Mouse (Mus musculus) CH12.LX (cell line): ENCODE measurements at regions not wholly inside any gene's neighbourhood (a gene's known extent, or its start where the extent isn't known, plus 50 kb on each side); places are given as distances from the start of the nearest gene placed in this dataset.

Source experiments
- DNase-seq: peaks from one replicate; pipeline ENCODE4 v3.0.0-alpha.2; 2013; ENCODE audit errors: extremely low read depth
- H3K27ac ChIP-seq: 2 replicates; pipeline ENCODE4 v1.5.1; 2012; ENCODE audit warnings: low read depth, mild to moderate bottlenecking, control low read depth, moderate library complexity; ENCODE audit not compliant: insufficient read depth
- H3K27me3 ChIP-seq: replicated peaks from 2 replicates; pipeline ENCODE3; 2012; ENCODE audit warnings: inconsistent platforms
- H3K36me3 ChIP-seq, 2 experiments: replicated peaks in 1 of 2; 2 replicates each; pipeline versions ENCODE3 to v1.6.1; 2012; ENCODE audit warnings: inconsistent platforms in 1 of 2, low read length in 1 of 2, mild to moderate bottlenecking in 1 of 2, mixed read lengths in 1 of 2, moderate library complexity in 1 of 2; ENCODE audit not compliant: control insufficient read depth in 1 of 2, insufficient read depth in 1 of 2
- H3K4me1 ChIP-seq, 2 experiments: 2 replicates each; pipeline ENCODE4 v1.6.1; 2012; ENCODE audit warnings: inconsistent platforms in 1 of 2, moderate library complexity in 1 of 2; ENCODE audit not compliant: insufficient read depth in 2 of 2, control insufficient read depth in 1 of 2
- H3K4me2 ChIP-seq: 2 replicates; pipeline ENCODE4 v1.6.1; 2012; ENCODE audit warnings: low read depth, mild to moderate bottlenecking, control low read depth; ENCODE audit not compliant: poor library complexity, insufficient read depth, severe bottlenecking
- H3K4me3 ChIP-seq, 3 experiments: fragments of 150-350 bp in 1 of 3; sonication (generic) in 1 of 3; replicated peaks in 1 of 3; 2 replicates each; pipeline versions ENCODE3 to v1.5.1; 2011 to 2012; ENCODE audit warnings: low read depth in 2 of 3, low read length in 2 of 3, mild to moderate bottlenecking in 2 of 3, moderate library complexity in 2 of 3, control low read depth in 1 of 3, improper control_type of control experiment in 1 of 3, inconsistent platforms in 1 of 3, mixed read lengths in 1 of 3; ENCODE audit not compliant: poor library complexity in 1 of 3
- H3K79me2 ChIP-seq: replicated peaks from 2 replicates; pipeline ENCODE4 v1.6.1; 2012; ENCODE audit warnings: mild to moderate bottlenecking, moderate library complexity; ENCODE audit not compliant: control insufficient read depth, poor library complexity, insufficient read depth, severe bottlenecking; ENCODE audit errors: extremely low read depth
- H3K9ac ChIP-seq: 2 replicates; pipeline ENCODE4 v1.6.1; 2012; ENCODE audit warnings: low read depth, mild to moderate bottlenecking, control low read depth, moderate library complexity; ENCODE audit not compliant: insufficient read depth
- H3K9me3 ChIP-seq: replicated peaks from 2 replicates; pipeline ENCODE3; 2012; ENCODE audit warnings: low read length, inconsistent platforms, mixed read lengths
- BHLHE40 ChIP-seq: IDR thresholded peaks from 2 replicates; pipeline ENCODE4 v1.6.1; 2011; ENCODE audit warnings: mild to moderate bottlenecking, low read depth, low read length, improper control_type of control experiment
- CHD2 ChIP-seq: IDR thresholded peaks from 2 replicates; pipeline ENCODE4 v1.6.1; 2011; ENCODE audit warnings: low read length, improper control_type of control experiment
- CTCF ChIP-seq, 2 experiments: IDR thresholded peaks in 1 of 2; conservative IDR thresholded peaks in 1 of 2; 2 replicates each; pipeline ENCODE4 v1.5.1; 2011 to 2012; ENCODE audit warnings: low read depth in 2 of 2, low read length in 2 of 2, improper control_type of control experiment in 1 of 2, inconsistent platforms in 1 of 2, mild to moderate bottlenecking in 1 of 2, moderate library complexity in 1 of 2
- ELF1 ChIP-seq: IDR thresholded peaks from 2 replicates; pipeline ENCODE4 v1.6.1; 2014; ENCODE audit warnings: low read depth, mild to moderate bottlenecking, inconsistent platforms, low read length, improper control_type of control experiment
- HCFC1 ChIP-seq: IDR thresholded peaks from 2 replicates; pipeline ENCODE4 v1.6.1; 2012; ENCODE audit warnings: low read depth, mild to moderate bottlenecking, inconsistent platforms, low read length, improper control_type of control experiment
- JUN ChIP-seq: IDR thresholded peaks from 2 replicates; pipeline ENCODE4 v1.6.1; 2011; ENCODE audit warnings: low read depth, mild to moderate bottlenecking, low read length, improper control_type of control experiment, moderate library complexity; ENCODE audit not compliant: insufficient read depth
- JUND ChIP-seq: conservative IDR thresholded peaks from 2 replicates; pipeline ENCODE4 v1.6.1; 2011; ENCODE audit warnings: low read depth, low read length, improper control_type of control experiment
- KAT2A ChIP-seq: IDR thresholded peaks from 2 replicates; pipeline ENCODE4 v1.6.1; 2012; ENCODE audit warnings: low read length, improper control_type of control experiment, inconsistent platforms; ENCODE audit not compliant: insufficient replicate concordance
- MAFK ChIP-seq: IDR thresholded peaks from 2 replicates; pipeline ENCODE4 v1.6.1; 2011; ENCODE audit warnings: low read length, improper control_type of control experiment; ENCODE audit not compliant: insufficient replicate concordance
- MAZ ChIP-seq: IDR thresholded peaks from 2 replicates; pipeline ENCODE4 v1.6.1; 2012; ENCODE audit warnings: low read depth, mild to moderate bottlenecking, inconsistent platforms, low read length, improper control_type of control experiment, moderate library complexity
- MEF2A ChIP-seq: IDR thresholded peaks from 2 replicates; pipeline ENCODE4 v1.6.1; 2014; ENCODE audit warnings: low read depth, mild to moderate bottlenecking, inconsistent platforms, low read length, improper control_type of control experiment, borderline replicate concordance
- NELFE ChIP-seq: IDR thresholded peaks from 2 replicates; pipeline ENCODE4 v1.6.1; 2011; ENCODE audit warnings: low read depth, low read length, improper control_type of control experiment
- RAD21 ChIP-seq: IDR thresholded peaks from 2 replicates; pipeline ENCODE4 v1.6.1; 2011; ENCODE audit warnings: low read depth, mild to moderate bottlenecking, low read length, improper control_type of control experiment, moderate library complexity
- SMC3 ChIP-seq: IDR thresholded peaks from 2 replicates; pipeline ENCODE4 v1.6.1; 2011; ENCODE audit warnings: low read depth, low read length, improper control_type of control experiment
- TBP ChIP-seq: conservative IDR thresholded peaks from 2 replicates; pipeline ENCODE4 v1.6.1; 2011; ENCODE audit warnings: low read depth, low read length, improper control_type of control experiment
- UBTF ChIP-seq: IDR thresholded peaks from 2 replicates; pipeline ENCODE4 v1.6.1; 2012; ENCODE audit warnings: low read depth, mild to moderate bottlenecking, inconsistent platforms, low read length, improper control_type of control experiment, moderate library complexity
- USF2 ChIP-seq: conservative IDR thresholded peaks from 2 replicates; pipeline ENCODE4 v1.6.1; 2011; ENCODE audit warnings: low read depth, low read length, improper control_type of control experiment
- ZC3H11A ChIP-seq: IDR thresholded peaks from 2 replicates; pipeline ENCODE4 v1.6.1; 2012; ENCODE audit warnings: low read depth, mild to moderate bottlenecking, inconsistent platforms, low read length, improper control_type of control experiment
- ZMIZ1 ChIP-seq: IDR thresholded peaks from 2 replicates; pipeline ENCODE4 v1.6.1; 2012; ENCODE audit warnings: low read depth, mild to moderate bottlenecking, inconsistent platforms, low read length, improper control_type of control experiment
- ZNF384 ChIP-seq: IDR thresholded peaks from 2 replicates; pipeline ENCODE4 v1.6.1; 2012; ENCODE audit warnings: low read depth, low read length, improper control_type of control experiment, inconsistent platforms
- dilution Hi-C: fragments of 300-500 bp; cut with MboI; formaldehyde crosslinking; loops from 2 replicates; pipeline ENCODE4 v1.14.3; 2020; ENCODE audit warnings: low sequenced_read_pairs; ENCODE audit not compliant: extremely low pct_unique_long_range_greater_than_20kb, extremely low pct_ligation_motif_present
- in situ Hi-C: fragments of 300-500 bp; cut with MboI; formaldehyde crosslinking; loops from 3 replicates; pipeline ENCODE4 v1.14.3; 2019; ENCODE audit warnings: low sequenced_read_pairs, low pct_ligation_motif_present, low pct_unique_long_range_greater_than_20kb, mixed read lengths

- dilution Hi-C loops (no loop called here), in situ Hi-C loops (no loop called here)
- Histone ChIP-seq H3K36me3 (no peaks in the 10 kb centered on the region), H3K27ac (no peak overlapping the region), H3K4me2 (no peak overlapping the region), H3K4me3 (no peak overlapping the region), H3K4me1 (peaks cover 3 to 8% of the 10 kb centered on the region in 2 experiments; a peak in 2 of 4 replicates), H3K27me3 (no peaks in the 10 kb centered on the region), H3K9me3 (no peaks in the 10 kb centered on the region), H3K9ac (no peak overlapping the region), H3K79me2 (no peaks in the 10 kb centered on the region)
- no peak for DNase-seq
- no peak for TF ChIP-seq JUND
- no peak for TF ChIP-seq HCFC1
- TF ChIP-seq TBP, result no peak
- TF ChIP-seq ZMIZ1, result no peak
- no peak for TF ChIP-seq KAT2A
- TF ChIP-seq NELFE, result no peak
- TF ChIP-seq CHD2, result no peak
- TF ChIP-seq JUN, result no peak
- no peak for TF ChIP-seq CTCF (conservative IDR thresholded peaks at IDR 0.05 in 1 of 2, IDR thresholded peaks at IDR 0.05 in 1 of 2; ENCODE audit: low read depth in 2 of 2, low read length in 2 of 2)
Observed at GRCm38 (mm10) chr12:16261465-16261864, 349.3 kb downstream of the Lpin1 start.

GRCm38 (mm10) chr12:16260981-16261380 is 349.8 kb downstream of the Lpin1 start:
- no peaks in the 10 kb centered on the region for H3K79me2 ChIP-seq
- no peak for DNase-seq
- H3K9me3 ChIP-seq, result no peaks in the 10 kb centered on the region
- H3K9ac ChIP-seq, result no peak overlapping the region
- H3K27me3 ChIP-seq, result no peaks in the 10 kb centered on the region
- H3K4me3 ChIP-seq, result no peak overlapping the region
- H3K36me3 ChIP-seq, result no peaks in the 10 kb centered on the region
- H3K4me2 ChIP-seq, result peak overlapping the region; percentile 51; the same call in 1 of the 2 replicates
- dilution Hi-C loops (no loop called here), in situ Hi-C loops (no loop called here)
- H3K27ac ChIP-seq, result no peak overlapping the region
- peaks cover 3 to 8% of the 10 kb centered on the region in 2 experiments; a peak in 2 of 4 replicates for H3K4me1 ChIP-seq
- no peak for TF ChIP-seq UBTF
- no peak for TF ChIP-seq MAFK
- TF ChIP-seq ELF1, result no peak
- TF ChIP-seq RAD21, result no peak
- no peak for TF ChIP-seq MEF2A
- no peak for TF ChIP-seq BHLHE40
- TF ChIP-seq ZC3H11A, result no peak
- TF ChIP-seq USF2, result no peak
- no peak for TF ChIP-seq ZNF384
- TF ChIP-seq SMC3, result no peak
- no peak for TF ChIP-seq MAZ
- TF ChIP-seq, all 38 proteins: peak for 0
